Mouse (Mus musculus): ENCODE data around the gene Ptprd. TPM values are rescaled to one million over a fixed set of nuclear protein-coding genes. Genes with fewer than 3 reads are reported as not detected.

The Ptprd gene
- total RNA-seq, 4 experiments from 2014 or later = 270 to 296 (median 280) TPM

GRCm38 (mm10) chr4:76337926-76338325 lies 1873.8 kb downstream of the Ptprd start:
- DNase-seq (ENCODE audit: low spot score in 2 of 2) = no peak

- DNase-seq (ENCODE audit: low spot score in 2 of 2) = no peak
Observed at GRCm38 (mm10) chr4:76327346-76327745, 1884.4 kb downstream of the Ptprd start.

GRCm38 (mm10) chr4:76325646-76326045 lies 1886.1 kb downstream of the Ptprd start:
- DNase-seq (ENCODE audit: low spot score in 2 of 2) = no peak

GRCm38 (mm10) chr4:76324928-76325327 lies 1886.8 kb downstream of the Ptprd start:
- no peak for DNase-seq (ENCODE audit: low spot score in 2 of 2)

GRCm38 (mm10) chr4:76324509-76324908 lies 1887.3 kb downstream of the Ptprd start:
- no peak for DNase-seq (ENCODE audit: low spot score in 2 of 2)

GRCm38 (mm10) chr4:76319874-76320273 lies 1891.9 kb downstream of the Ptprd start:
- no peak for DNase-seq (ENCODE audit: low spot score in 2 of 2)

- DNase-seq (ENCODE audit: low spot score in 2 of 2) = no peak
Observed at GRCm38 (mm10) chr4:76315977-76316376, 1895.8 kb downstream of the Ptprd start.

- DNase-seq (ENCODE audit: low spot score in 2 of 2) = no peak
Observed at GRCm38 (mm10) chr4:76313749-76314148, 1898.0 kb downstream of the Ptprd start.

GRCm38 (mm10) chr4:76312593-76312992 lies 1899.2 kb downstream of the Ptprd start:
- DNase-seq (ENCODE audit: low spot score in 2 of 2) = no peak

- DNase-seq (ENCODE audit: low spot score in 2 of 2) = no peak
Observed at GRCm38 (mm10) chr4:76305987-76306386, 1905.8 kb downstream of the Ptprd start.

GRCm38 (mm10) chr4:76297375-76297774 lies 1914.4 kb downstream of the Ptprd start:
- DNase-seq (ENCODE audit: low spot score in 2 of 2) = no peak

GRCm38 (mm10) chr4:76292733-76293357 lies 1918.9 kb downstream of the Ptprd start:
- DNase-seq (ENCODE audit: low spot score in 2 of 2) = no peak

GRCm38 (mm10) chr4:76290484-76290818 lies 1921.3 kb downstream of the Ptprd start:
- DNase-seq (ENCODE audit: low spot score in 2 of 2) = no peak

- no peak for DNase-seq (ENCODE audit: low spot score in 2 of 2)
Observed at GRCm38 (mm10) chr4:76289612-76290483, 1921.9 kb downstream of the Ptprd start.

- DNase-seq (ENCODE audit: low spot score in 2 of 2) = no peak
Observed at GRCm38 (mm10) chr4:76286016-76286415, 1925.7 kb downstream of the Ptprd start.

GRCm38 (mm10) chr4:76282886-76283285 lies 1928.9 kb downstream of the Ptprd start:
- no peak for DNase-seq (ENCODE audit: low spot score in 2 of 2)

- DNase-seq (ENCODE audit: low spot score in 2 of 2) = no peak
Observed at GRCm38 (mm10) chr4:76262727-76263126, 1949.0 kb downstream of the Ptprd start.

- no peak for DNase-seq (ENCODE audit: low spot score in 2 of 2)
Observed at GRCm38 (mm10) chr4:76260686-76261085, 1951.1 kb downstream of the Ptprd start.

GRCm38 (mm10) chr4:76260286-76260685 lies 1951.5 kb downstream of the Ptprd start:
- no peak for DNase-seq (ENCODE audit: low spot score in 2 of 2)

- no peak for DNase-seq (ENCODE audit: low spot score in 2 of 2)
Observed at GRCm38 (mm10) chr4:76259636-76260035, 1952.1 kb downstream of the Ptprd start.

- DNase-seq (ENCODE audit: low spot score in 2 of 2) = no peak
Observed at GRCm38 (mm10) chr4:76244371-76244770, 1967.4 kb downstream of the Ptprd start.

GRCm38 (mm10) chr4:76241542-76241941 lies 1970.2 kb downstream of the Ptprd start:
- no peak for DNase-seq (ENCODE audit: low spot score in 2 of 2)

GRCm38 (mm10) chr4:76241140-76241539 lies 1970.6 kb downstream of the Ptprd start:
- no peak for DNase-seq (ENCODE audit: low spot score in 2 of 2)

All from left cerebral cortex, adult 8-10 months (tissue).